Mouse (Mus musculus): Measurements from ENCODE around the gene Espl1.

The Espl1 gene

DNA sequence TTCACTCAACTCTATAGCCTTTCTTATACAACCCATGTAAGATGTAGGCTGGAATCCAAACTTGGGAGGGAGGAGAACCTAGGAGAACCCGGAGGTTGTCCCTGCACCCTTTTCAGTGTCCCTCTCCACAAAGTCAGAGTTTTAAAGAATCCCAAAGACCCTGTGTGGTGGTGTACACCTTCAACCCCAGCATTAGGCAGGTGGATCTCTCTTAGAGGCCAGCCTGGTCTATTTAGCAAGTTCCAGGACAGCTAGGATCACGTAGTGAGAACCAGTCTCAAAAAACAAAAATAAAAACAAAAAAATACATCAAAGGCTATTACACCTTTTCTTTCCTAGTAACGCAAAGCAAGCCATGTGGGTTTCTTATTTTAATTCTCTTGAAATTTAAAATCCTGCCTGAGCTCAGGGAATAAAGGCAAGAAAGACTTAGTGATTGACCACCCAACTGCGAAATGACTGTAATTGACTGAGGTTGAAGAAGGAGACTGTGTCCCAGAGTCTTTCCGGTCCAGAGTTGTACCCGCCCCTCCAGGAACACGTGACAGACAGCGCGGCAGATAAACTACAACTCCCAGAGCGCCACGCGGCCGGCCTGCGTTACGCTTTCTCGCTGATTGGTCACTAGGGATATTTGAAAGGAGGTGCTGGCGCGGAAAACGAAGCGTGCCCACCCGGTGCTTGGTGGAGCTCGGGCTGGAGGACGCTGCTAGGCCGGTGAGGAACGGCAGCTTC is at the start of gene Espl1:
Gene Espl1 (plus strand): TSS at position 634 of the 735 bp plus-strand sequence.
- peak; percentile 78 for DNase-seq (ENCODE audit: low spot score)

DNA sequence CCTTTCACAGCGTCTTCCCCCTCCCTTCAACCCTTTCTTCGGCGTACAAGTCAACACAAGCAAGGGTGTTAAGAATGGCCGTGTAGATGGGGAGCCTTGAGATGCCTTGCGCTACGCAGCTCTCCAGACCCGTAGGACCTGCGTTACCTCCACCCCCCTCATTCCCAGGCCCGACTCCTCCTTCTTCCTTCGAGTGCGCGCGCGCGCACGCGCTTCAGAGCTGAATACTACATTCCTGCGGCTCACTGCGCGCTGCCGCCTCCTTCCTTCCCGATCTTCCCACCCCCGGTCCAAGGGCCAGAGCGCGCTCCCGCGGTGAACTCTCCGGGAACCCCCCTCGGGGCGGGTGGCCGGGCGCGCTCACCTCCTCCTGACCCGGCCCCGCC is 49.2 kb upstream of the Espl1 start:
- DNase-seq (ENCODE audit: low spot score): no peak

DNA sequence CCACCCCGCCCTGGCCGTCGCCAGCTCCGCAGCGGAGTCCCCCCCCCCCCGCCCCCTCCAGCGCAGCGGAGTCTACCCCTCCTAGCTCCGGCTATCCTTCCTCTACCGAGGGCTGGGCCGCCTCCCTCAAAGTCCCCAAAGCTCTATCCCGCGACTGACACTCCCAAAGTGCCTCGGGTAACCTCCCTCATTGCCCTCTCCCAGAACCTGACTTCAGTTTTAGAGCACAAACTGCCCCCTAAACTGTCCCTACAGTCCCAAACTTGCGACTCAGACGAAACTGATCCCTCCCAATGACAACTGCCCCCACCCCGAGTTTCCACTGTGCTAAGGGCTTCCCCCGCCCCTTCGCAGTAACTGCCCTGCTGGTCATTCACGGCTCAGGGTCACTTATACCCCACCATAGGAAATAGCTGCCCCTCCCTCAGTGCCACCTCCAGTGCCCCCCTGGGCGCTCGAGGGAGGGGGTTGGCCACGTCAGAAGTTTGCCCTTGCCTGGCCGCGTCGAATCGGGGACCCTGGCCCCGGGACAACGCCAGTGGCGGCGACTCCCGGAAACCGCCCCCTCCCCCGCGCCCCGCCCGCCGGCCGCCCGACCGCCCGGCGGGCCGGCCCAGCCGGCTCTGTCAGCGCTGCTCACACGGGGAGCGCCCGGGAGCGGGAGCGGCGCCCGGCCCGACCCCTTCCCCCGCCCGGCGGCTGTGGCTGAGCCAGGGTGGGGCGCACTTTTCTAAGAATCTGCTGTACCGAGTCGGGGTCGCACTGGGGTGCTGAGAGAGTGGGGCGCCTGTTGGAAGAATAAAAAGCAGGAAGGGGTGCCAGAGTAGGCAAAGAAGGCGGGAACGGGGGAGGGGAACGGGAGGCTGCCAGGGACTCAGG is 48.6 kb upstream of the Espl1 start:
- DNase-seq (ENCODE audit: low spot score): no peak

DNA sequence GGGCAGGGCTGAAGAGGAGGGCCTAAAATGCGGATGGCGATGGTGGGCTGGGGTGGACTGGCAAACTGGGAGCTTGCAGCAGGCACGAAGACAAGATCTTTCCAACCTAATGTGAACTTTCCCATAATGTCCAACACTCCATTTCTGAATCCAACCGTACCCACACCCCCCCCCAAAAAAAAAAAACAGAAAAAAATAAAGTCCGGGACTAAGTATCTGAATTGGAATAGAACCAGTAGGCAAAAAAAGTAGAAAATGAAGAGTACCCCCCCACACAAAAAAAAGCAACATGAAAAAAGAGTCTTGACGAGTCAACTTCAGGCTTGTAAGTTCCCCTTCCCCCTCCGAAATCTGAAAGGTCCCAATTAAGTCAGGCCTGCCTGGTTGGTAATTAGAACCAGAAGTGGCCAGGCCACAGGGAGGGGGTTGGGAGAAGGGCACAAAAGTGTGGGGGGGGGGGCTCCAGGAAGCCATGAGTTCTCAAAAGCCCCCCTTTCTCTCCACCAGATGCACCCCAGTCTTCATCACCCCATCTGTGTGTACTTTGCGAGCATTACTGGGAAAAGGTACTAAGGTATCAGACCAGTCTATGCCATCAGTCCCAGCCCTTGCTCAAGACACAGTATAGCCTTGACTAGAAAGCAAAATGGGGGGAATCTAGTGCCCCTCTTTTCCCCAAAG is 47.8 kb upstream of the Espl1 start:
- DNase-seq (ENCODE audit: low spot score): no peak

DNA sequence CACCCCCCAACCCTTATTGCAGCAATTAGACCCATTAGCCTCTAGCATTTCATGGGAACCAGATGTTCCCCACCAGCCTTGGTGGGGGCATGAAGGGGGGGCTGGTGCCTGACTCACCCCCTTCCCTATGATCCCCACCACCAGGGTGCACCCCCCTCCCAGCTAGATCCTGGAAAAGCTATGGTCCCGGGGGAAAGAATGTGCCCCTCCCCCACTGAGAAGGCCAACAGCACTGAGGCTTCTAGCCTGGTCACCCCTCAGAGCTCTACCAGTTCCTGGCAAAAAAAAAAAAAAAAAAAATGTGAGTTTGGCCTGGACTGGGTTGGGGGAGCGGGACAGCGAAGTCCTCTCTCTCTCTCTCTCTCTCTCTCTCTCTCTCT is 47.3 kb upstream of the Espl1 start:
- DNase-seq (ENCODE audit: low spot score): no peak

DNA sequence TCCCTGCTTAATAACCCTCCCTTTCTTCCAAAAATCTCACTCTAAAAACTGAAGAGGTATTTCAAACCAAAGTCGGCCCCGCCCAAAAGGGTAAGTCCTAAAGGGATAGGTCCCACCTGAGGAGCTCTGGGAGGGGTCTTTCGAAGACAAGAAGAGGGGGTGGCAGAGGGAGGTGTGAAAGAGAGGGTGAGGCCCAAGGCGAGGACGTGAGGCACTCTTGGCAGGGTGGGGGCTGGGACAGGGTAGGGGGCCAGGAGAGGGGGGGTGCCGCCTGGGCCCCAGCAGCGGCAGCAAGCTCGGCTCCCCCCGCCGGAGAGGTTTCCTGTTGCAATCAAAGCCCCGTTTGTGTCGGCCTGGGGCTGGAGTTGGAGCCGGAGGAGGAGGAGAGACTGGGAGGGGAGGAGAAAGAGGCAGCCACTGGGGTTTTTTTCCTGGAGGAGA is 46.8 kb upstream of the Espl1 start:
- DNase-seq (ENCODE audit: low spot score): no peak

DNA sequence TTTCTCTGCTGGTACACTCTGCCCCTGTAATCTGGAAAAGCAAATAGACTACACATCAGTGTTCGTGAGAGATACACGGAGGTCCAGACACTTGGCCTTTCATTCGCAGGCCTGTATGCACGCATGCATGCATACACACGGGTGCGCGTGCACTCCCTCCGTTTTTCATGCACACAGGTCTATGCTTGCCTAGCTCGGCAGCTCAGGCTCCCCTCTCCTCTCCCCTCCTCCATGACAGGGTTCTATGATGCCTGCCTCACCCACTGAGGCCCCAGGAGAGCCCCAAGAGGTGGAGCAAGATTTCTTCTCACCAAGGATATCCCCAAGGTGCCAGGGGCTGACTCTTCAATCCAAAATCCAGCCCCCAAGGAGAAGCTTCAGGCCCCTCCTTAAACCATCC is 46.1 kb upstream of the Espl1 start:
- no peak for DNase-seq (ENCODE audit: low spot score)

DNA sequence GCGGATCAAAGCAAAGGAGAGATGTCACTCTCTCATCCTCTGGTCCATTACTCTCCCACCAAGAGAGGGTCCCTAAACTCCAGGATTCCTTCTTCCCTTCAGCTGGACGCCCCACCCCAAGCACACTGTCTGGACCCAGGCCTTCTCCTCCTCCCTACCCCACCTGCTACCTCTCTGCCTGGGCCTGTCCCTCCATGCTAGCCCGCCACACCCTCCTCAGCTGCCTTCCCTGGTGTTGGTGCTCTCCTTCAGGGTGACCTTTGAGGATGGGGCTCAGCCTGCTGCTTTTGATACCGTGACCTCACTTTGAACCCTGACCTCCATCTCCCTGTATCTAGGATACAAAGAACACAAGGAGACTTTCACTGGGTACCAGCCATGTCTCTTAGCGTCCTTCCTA is 45.5 kb upstream of the Espl1 start:
- DNase-seq (ENCODE audit: low spot score): no peak

DNA sequence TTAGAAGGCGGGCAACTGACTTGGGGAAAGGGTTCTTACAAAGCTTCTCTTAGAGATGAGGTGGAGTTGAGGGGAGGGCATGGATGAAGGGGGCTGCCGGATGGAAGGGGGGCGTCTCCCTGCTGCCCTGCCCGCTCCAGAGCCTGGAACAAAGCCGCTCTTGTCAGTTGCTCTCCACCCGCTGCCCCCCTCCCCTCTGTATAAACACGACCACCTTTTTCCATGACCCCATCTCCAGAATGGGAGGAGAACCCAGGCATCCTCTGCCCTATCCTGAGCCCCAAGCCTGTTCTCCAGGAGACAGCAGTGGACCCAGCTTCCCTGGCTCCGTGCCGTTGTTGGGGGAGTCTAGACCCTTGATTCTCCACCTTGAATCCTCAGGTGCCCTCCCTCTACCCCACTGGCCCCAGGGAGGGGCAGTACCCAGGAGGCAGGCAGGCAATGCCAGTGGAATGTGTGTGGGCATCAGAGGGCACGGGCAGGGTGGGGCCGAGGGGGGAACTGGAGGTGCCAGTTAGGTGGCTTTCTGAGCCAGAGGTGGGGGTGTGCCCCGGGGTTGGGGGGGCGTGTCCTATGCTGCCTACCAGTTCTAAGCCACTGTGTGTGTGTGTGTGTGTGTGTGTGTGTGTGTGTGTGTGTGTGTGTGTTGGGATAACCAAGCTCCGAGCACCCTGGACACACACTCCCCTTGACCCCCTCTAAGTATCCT is 40.4 kb upstream of the Espl1 start:
- DNase-seq (ENCODE audit: low spot score): no peak

DNA sequence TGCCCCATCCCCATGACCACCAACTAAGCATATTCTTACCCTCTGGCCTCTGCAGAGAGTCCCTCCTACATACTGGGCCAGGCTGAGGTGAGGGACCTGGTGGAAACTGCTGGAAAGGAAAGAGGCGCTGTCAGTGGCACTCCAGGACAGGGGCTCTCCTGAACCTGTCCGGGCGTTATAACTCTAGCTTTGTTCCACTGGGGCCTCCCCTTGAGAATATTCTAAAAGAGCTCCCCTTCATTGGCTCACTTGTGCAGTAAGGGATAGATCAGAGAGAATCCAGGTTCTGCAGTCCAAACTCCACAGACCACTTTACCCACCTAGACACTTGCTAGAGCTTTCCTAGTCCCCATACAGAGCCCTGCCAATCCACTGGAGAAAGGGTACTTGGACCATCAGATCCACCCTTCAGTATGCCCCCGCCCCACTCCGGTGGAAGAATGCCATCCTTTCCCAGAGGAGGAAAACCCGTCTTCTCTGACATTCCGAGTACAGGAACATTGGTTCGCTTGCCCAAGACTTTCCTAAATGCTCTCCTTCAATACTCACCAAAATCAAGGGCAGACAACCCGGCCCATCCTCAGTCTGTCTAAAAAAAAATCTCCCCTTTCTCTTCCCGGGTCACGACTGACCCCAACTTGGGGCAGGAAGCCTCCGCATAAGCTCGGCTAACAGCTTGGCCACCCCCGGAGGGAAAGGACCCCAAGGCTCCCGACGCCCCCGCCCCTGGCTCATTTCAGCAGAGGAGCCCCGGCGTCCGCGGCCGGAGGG is 39.5 kb upstream of the Espl1 start:
- DNase-seq (ENCODE audit: low spot score): no peak

DNA sequence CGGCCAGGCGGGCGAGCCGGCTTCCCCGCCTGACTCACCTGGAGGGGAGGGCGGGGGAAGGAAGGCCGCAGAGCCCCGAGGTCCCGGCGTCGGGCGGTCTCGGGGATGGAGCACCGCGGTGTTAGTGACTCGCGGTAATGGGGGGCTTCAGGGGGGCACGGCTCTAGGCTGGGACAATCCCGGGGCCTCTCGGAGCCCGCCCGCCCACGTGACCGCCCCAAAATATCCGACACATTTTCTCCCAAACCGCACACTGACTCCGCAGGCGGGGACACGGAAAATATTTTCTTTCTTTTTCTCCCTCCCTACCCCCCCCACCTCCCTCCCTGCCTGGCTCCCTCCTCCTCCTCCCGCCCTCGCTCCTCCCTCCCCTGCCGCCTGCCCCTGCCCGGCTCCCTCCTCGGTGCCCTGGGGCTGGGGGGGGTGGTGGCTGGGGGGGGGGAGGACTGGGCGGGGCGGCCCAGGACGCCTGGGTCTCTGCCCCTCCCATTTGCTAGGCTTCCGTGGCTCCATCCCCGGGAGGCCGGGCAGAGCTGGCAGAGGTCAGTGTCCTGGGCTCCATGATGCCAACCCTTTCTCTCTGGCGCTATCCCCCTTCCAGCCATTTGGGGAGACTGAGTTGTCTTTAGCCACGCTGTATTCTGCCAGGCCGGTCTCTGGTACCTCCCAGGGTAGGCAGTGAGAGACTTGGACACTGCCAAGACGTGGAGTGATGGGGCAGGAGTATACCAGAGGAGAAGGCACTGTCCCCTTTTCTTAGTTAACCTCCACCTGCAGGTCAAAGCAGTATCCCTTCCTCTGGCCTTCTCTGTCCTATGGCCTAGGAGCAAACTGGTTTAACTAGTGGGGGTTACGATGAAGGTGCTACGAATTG is 38.6 kb upstream of the Espl1 start, which contains the start of gene Rarg:
Gene Rarg (minus strand): TSS at position 316 of the 874 bp plus-strand sequence.
- no peak for DNase-seq (ENCODE audit: low spot score)

DNA sequence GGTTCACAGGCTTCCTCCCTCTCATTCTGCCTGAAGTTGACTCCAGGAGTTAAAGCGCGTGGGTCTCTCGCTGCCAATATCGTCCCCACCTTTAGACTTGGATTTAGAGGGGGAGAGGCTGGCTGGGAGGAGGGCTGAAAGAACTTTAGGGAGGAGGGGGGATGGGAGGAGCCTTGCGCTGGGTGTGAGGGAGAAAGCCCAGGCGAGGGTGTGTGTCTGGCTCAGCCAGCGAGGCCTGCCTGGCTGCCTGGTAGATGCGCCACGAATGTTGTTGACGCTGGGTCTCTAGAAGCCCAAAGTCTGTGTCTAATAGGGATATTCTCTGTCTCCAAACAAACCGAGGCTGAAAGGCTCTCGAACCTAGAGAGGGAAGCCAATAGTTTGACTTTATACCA is 38.0 kb upstream of the Espl1 start:
- no peak for DNase-seq (ENCODE audit: low spot score)

DNA sequence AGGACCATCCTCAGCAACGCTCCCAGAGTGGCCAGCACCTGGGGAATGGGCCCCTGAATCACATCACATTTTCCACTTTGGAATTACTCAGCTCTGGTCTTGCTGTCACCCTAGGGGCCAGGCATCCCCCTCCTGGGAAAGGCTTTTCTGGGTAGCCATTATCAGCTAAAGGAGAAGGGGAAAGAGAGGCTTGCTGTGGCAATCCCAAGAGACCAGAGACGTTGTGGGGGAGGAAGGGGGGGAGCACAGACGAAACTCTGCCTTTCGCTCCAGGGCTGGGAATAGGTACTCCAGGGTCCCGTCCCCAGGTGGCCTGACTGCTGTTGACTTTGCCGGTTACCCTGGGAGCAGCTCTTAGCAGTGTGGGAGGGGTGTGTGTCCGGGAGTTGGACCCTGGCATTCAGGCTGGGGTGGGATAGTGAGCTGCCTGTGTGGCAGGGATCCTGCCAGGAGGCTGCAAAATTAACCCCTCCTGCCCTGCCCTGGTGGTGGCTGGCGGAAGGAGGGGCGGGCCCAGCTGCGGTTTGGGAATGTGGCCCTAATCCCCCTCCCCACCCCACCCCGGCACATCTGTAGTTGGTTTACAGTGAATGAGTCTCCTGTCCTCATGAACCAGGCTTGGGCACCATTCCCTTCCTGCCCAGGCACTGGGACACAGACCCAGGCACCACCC is 37.3 kb upstream of the Espl1 start:
- no peak for DNase-seq (ENCODE audit: low spot score)

DNA sequence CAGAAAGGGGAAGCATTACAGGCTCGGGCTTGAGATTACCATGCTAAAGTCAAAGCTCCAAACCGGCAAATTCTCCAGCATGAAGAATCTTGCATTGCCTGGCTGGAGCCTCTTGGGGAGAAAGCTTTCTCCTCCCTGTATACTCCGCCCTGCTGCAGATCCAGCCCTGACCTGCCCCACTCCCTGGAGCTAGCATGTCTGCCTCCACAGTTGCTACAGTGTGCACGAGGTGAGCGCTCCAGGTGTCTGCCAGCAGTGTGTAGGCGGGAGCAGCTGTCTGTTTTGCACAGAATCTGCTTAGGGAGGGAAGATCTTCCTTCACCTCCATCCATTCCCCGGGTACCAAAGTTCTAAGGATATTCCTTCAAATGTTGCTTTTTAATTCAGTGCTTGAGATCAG is 33.5 kb upstream of the Espl1 start:
- no peak for DNase-seq (ENCODE audit: low spot score)

DNA sequence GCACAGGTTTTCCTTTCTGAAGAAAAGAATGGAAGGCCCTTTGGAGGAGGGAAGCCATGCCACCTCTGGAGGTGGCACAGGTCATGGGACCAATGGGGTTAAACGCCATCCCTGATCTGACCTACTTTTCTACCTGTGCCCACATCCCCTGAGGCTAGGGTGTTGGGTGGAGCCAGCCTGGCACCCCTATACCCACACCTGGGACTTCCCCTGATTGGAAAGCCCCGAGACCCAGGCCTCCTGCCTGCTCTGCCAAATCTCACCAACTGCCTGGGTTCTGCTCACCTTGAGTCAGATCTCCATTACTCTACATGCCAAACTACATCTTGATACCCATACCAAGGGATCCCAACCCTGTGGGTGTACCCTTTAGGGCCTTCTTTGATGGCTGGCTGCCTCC is 33.0 kb upstream of the Espl1 start:
- DNase-seq (ENCODE audit: low spot score): no peak

DNA sequence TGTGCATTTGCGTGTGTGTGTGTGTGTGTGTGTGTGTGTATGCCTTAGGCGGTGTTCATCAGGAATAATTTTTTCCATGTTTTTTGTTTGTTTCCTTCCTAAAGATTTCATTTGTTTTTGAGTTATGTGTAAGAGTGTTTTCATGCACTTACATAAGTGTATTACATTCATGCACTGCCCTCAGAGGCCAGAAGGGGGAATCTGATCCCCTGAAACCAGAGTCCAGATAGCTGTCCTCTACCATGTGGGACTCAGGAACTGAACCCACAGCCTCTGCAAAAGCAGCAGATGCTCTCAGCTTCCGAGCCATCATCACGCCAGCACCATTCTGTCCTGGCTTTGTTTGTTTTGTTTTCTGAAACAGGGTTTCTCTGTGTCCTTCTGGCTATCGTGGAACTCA is 30.5 kb upstream of the Espl1 start:
- DNase-seq (ENCODE audit: low spot score): no peak

DNA sequence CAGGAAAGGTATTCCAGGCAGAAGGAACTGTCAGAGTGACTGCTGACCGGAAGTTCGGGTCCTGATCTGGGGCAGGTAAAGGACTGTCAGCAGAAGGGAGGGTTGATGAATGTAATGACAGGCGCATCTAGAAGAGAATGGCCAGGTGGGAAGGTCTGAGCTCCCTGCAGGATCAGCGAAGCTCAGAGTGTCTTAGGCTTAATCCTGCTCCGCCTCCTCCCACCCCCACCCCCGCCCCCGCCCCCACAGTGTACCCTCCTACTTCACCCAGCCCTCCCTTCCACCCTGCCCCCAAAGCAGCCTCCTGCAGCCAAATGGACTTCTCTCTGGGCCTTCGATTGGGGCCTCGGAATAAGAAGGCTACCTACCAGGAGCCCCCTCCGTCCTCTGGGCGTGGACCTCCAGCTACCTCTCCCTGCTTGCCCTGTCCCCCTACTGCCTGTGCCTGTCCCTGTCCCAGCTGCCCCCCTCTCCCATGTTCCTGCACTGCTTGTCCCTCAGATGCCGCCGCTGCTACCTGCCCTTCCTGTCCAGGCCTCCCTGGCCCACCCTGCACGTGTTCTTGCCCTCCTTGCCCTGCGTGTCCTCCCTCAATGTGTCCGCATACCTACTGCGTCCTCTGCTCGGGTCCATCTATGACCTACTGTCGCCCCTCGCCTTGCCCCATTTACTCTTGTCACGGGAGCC is 25.6 kb upstream of the Espl1 start, which contains the start of gene Gm9918:
Gene Gm9918 (plus strand): TSS at position 290 of the 687 bp plus-strand sequence.
- no peak for DNase-seq (ENCODE audit: low spot score)

DNA sequence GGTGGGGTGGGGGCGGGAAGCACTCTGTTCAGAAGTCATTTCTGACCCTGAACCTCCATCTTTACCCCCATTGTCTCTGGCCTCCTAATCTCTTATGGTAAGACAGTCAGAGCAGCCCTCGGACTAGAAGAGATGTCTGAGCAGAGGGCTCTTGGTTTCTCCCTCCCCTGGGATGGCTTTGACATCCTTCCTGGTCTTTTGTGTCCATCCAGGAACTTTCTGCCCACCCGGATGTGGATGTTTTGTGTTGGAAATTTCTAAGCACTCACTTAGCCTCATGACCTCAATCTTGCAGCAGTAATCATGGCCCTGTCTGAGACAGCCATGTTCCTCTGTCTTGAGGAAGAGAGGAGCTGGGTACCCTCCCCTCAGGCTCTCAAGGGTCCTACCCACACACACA is 24.6 kb upstream of the Espl1 start:
- DNase-seq (ENCODE audit: low spot score): no peak
